Mouse (Mus musculus) retina, adult 2 months (tissue): ENCODE measurements around the gene Leap2.

Experiments used
- DNase-seq: peaks from one replicate; pipeline ENCODE4 v3.0.0-alpha.2; 2012; ENCODE audit warnings: low read depth, low spot score

The Leap2 gene

GRCm38 (mm10) chr11:53423036-53423435, at the start of gene Leap2:
Gene Leap2 (minus strand): TSS chr11:53423170.
- DNase-seq, result no peak

DNA sequence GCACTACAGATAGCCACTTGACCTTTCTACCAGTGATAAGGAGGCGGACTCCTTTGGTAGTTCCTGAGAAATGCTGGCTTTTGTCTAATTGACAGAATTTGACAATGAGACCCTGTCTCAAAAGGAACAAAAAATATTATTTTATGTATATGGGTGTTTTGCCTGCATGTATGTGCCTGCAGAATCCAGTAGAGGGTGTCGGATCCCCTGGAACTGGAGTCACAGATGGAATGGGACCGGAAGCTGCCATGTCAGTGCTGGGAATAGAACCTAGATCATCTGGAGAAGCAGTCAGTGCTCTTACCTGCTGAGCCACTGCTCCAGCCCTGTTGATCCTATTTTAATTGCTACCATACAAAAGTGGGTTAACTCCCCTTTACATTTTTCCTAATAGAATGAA, 49.7 kb upstream of the Leap2 start:
- no peak for DNase-seq

DNA sequence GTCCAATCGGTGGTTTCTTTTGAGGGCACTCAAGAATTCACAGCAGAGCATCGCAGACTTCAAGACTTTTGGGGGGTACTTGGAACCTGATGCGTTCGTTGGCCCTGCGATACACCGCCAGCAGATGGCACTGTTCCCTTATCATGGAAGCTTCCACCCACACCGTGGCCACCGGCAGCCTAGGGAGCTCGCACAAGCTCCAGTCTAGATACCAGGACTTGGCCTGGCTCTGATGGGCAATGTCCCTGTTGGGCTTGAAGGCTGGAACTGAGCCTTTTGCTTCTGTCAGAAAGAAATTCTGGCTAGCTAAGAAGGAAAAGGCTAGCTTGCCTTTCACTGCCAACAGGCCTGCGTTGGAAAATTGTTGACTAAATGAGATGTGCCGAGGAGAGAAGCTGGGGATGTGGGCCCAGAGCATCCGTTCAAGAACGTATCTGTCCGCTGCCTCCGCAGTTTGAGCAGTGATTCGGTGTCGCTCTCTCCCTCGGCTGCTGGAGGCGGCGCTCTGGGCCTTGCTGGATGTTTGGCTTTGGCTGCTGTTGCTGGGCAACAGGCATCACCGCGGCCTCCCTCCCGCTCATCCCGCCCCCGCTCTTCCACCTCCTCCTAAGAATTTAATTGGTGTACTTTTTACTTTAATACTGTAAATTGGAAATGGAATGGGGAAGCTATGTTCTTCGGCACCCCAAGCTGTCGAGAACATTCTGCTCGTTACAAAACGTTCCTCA, 47.2 kb upstream of the Leap2 start, which contains the start of gene Gm9837:
TSS of gene Gm9837 (minus strand) at position 512 of the 728 bp plus-strand sequence.
- DNase-seq, result peak; percentile 67

GRCm38 (mm10) chr11:53469294-53469967, 46.5 kb upstream of the Leap2 start:
- no peak for DNase-seq

GRCm38 (mm10) chr11:53466231-53466971, 43.4 kb upstream of the Leap2 start:
- peak; percentile 32 for DNase-seq

- DNase-seq, result no peak
Measured at GRCm38 (mm10) chr11:53463551-53464424, 40.8 kb upstream of the Leap2 start.

DNA sequence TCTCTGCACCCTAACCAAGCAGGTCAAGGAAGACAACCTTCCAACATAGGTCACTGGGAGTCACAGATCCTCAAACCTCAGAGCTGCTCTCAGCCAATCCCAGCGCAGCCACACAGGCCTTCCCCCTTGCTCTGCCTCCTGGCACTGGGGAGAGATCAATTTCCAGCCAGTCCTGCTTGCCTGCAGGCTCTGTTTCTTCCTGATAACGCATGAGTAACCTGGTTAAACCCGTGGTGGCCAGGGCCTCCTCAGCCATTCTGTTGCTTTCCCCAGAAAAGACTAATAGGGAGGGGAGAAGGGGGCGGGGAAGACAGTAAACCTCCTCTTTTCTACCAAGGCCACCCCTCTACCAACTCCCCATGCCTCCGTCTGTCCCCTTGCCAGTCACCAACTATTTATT, 38.8 kb upstream of the Leap2 start:
- DNase-seq, result no peak

DNA sequence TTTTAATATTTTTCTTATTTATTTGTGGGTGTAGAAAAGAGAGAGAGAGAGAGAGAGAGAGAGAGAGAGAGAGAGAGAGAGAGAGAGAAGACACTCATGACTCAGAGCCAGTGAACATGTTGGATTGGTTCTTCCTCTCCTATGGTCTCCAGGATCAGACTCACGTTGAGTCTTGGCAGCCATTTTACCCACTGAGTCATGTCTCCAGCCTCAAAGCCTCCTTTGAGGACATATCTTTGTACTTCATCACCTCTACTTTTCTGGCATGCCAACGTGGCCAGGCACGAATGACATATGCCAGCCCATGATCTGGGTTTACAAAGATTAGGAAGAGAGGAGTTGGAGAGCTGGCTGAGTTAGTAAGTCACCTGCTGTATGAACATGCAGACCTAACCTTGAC, 37.2 kb upstream of the Leap2 start:
- no peak for DNase-seq

- no peak for DNase-seq
Measured at GRCm38 (mm10) chr11:53458996-53459395, 36.0 kb upstream of the Leap2 start.

- DNase-seq, result no peak
Measured at GRCm38 (mm10) chr11:53457372-53457954, 34.5 kb upstream of the Leap2 start.

DNA sequence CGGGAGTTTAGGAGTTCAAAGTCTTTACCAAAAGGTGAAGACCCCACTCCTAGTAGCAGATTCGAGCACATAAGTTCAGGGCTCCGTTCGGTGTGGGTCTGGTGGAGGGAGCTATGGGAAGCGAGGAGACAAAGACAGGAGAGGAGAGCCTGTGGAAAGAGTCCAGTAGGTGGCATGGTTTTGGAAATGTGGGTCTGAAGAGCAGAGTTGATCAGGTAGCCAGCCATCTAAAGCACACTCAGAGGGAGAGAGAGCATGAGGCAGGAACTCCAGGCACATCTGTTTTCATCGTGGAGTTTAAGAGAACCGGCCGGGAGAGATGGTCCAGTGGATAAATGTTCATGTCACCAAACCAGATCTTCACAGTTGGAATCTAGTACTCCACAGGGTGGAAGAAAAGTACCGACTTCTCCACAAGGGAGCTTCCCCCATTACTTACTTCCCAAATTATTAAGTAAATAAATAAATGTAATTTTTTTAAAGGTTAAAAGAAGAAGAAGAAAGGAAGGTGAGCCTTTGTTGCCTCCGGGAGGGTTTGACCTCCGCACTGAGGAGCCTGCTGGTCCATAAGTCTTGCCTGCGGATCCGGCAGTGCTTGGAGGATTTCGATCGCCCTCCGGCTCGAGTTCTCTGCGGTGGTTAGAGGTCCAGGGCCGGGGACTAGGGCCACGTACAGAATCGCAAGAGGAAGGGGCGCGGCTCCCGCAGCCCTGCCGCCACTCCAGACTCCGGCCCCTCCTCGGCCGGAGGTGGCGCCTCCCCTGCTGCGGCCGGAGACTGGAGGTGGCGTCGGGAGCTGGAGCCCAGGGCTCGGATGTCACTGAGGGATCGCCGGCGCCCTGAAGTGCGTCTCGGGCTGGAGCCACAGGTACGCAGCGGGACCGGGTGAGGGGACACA, 33.8 kb upstream of the Leap2 start, which contains the start of the genes Gm10447 and Shroom1:
TSS of gene Gm10447 (minus strand) at position 637 of the 898 bp plus-strand sequence.
TSS of gene Shroom1 (plus strand) at position 732 of the 898 bp plus-strand sequence.
- no peak for DNase-seq

- no peak for DNase-seq
Measured at GRCm38 (mm10) chr11:53453031-53453430, 30.1 kb upstream of the Leap2 start.

DNA sequence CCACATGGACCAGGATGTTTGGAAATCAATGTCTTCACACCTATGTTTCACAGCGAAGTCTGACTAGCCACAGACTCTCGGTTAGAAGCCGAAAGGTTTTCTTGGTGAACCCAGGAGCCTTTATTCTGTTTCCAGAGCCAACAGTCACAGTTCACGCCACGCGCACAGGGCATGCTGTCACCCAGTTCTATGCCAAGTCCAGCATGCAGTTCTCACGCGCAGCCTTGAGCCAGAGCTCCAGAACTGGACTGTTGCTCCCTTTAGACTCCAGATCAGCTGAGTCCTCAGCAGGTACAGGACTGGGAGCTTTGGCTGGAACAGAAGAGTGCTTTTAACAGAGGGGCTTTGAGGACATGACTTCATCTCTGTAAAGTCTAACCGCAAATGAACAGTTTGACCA, 29.4 kb upstream of the Leap2 start:
- no peak for DNase-seq

- no peak for DNase-seq
Measured at GRCm38 (mm10) chr11:53451361-53451760, 28.4 kb upstream of the Leap2 start.

GRCm38 (mm10) chr11:53450070-53450705, 27.2 kb upstream of the Leap2 start:
- no peak for DNase-seq

- DNase-seq, result no peak
Measured at GRCm38 (mm10) chr11:53448529-53448928, 25.6 kb upstream of the Leap2 start.

DNA sequence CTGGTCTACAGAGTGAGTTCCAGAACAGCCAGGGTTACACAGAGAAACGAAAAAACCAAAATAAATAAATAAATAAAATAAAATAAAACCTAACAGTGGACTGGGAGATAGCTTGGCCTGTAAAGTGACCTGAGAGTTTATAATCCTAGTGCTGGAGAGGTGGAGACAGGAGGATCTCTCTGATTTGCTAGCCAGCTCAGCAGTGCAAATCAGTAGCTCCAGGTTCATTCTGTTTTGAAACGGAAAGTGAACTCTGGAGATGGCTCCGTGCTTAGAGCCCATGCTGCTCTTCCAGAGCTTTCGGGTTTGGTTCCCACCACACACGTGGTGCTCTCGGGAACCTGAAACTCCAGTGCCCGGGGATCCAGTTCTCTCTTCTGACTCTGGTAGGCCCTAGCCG, 25.0 kb upstream of the Leap2 start:
- DNase-seq, result no peak

DNA sequence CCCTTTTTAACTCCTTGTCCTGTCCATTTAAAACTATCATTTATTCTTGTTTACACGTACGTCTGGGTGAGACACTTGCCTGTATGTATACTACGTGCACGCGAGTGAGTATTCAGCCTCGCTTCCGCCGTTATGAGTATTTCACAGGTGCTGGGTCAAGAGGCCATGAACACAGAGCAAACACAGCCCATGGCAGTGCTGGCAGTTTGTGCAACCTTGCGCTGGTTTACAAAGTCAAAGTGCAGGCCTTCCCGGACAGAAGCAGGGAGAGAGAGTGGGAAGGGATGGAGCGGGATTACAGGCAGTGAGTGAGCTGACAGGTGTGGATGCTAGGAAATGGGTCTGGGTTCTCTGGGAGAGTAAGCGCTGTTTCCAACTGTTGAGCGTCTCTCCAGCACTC, 23.2 kb upstream of the Leap2 start:
- DNase-seq, result no peak

GRCm38 (mm10) chr11:53445562-53445961, 22.6 kb upstream of the Leap2 start:
- no peak for DNase-seq
